Mouse (Mus musculus): Measurements from ENCODE around the gene Sh2d6. TPM values are rescaled to one million over a fixed set of nuclear protein-coding genes. Genes with fewer than 3 reads are reported as not detected.
A peak's percentile ranks its signal among the peaks of the same experiment; 100 is the strongest.
"Not testable (repeated sequence)": the region's sequence is repeated elsewhere in the genome, so short reads cannot be mapped to it uniquely, and the experiment has no call there.

Gene Sh2d6
- polyA plus RNA-seq, 1 experiment, result not detected

DNA sequence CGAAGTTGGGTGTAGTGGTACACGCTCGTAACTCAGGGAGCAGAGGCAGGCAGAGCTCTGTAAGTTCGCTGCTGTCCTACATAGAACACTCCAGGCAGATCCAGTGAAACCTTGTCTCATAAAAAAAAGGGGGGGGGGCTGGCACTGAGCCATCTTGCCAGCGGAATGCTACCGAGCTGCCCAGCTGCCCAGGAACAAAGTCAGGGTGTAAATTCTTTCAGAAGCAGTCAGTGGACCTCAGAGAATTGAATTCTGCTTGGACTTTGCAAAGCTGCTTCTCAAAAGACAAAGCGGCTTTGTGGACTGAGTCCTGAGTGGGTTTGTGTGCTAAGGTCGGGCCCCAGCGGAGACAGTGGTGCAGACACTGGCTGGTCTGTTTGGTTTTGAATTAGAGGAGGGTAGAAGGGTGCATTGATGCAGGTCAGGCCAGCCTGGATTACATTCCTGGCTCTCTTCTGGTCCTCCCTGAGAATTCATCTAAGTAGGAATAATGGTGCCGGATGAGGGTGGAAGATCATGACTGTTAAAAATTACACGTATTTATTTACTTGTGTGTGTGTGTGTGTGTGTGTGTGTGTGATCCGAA is 21.9 kb upstream of the Sh2d6 start:
- H3K9me3 ChIP-seq (replicated peaks; ENCODE audit: control insufficient read depth, insufficient read depth, low read length, poor library complexity, severe bottlenecking), result no peaks in the 10 kb centered on the region
- no peaks in the 10 kb centered on the region for H3K27me3 ChIP-seq (ENCODE audit: control insufficient read depth, insufficient read depth, low read length, poor library complexity, severe bottlenecking)
- peak overlapping the region; percentile 75; the same call in 1 of the 2 replicates for H3K9ac ChIP-seq (ENCODE audit: low read depth, poor library complexity, severe bottlenecking)
- peaks cover 1% of the 10 kb centered on the region for H3K4me1 ChIP-seq (ENCODE audit: control insufficient read depth, insufficient read depth, low read length)
- H3K4me3 ChIP-seq (ENCODE audit: low read depth, low read length), result no peak overlapping the region
- no peak for TF ChIP-seq CTCF (IDR thresholded peaks at IDR 0.05; ENCODE audit: low read depth, low read length)
- H3K27ac ChIP-seq (ENCODE audit: insufficient read depth, low read length), result no peak overlapping the region
- no peaks in the 10 kb centered on the region for H3K36me3 ChIP-seq (ENCODE audit: control insufficient read depth, insufficient read depth, low read length, poor library complexity, severe bottlenecking)

DNA sequence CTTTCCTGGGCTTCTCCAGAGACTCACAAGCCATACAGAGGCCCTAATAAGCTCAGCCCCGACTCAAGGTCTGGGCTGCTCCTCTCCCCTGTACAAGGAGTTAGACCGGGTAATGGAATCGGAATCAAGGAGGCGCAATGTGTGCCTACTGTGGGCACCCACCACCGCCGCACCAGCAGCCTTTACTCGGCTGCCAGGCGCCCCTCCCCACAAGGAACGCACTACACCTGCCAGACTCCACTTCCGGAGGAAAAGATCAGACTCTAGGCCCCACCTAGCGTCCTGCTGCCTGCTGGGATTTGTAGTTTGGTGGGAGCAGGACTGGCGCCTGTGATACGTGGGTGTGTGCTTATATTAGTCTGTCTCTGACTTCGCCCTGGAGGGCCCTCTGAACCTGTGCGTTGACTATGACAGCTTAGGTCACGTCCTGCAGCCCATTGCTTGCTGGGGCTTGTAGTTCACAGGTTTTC is 17.1 kb upstream of the Sh2d6 start:
- Histone ChIP-seq H3K27ac (ENCODE audit: insufficient read depth, low read length) (0 out of 2 replicates have a peak overlapping the region, but pooled peaks have one; percentile 7), H3K9ac (ENCODE audit: low read depth, poor library complexity, severe bottlenecking) (peak overlapping the region; percentile 45), H3K27me3 (ENCODE audit: control insufficient read depth, insufficient read depth, low read length, poor library complexity, severe bottlenecking) (no peaks in the 10 kb centered on the region), H3K4me3 (ENCODE audit: low read depth, low read length) (peak overlapping the region; percentile 69), H3K36me3 (ENCODE audit: control insufficient read depth, insufficient read depth, low read length, poor library complexity, severe bottlenecking) (no peaks in the 10 kb centered on the region), H3K4me1 (ENCODE audit: control insufficient read depth, insufficient read depth, low read length) (peaks cover 1% of the 10 kb centered on the region), H3K9me3 (replicated peaks; ENCODE audit: control insufficient read depth, insufficient read depth, low read length, poor library complexity, severe bottlenecking) (no peaks in the 10 kb centered on the region)
- TF ChIP-seq CTCF (IDR thresholded peaks at IDR 0.05; ENCODE audit: low read depth, low read length) (no peak), POLR2A (IDR thresholded peaks at IDR 0.05; ENCODE audit: insufficient read depth, low read length) (peak; percentile 66)

DNA sequence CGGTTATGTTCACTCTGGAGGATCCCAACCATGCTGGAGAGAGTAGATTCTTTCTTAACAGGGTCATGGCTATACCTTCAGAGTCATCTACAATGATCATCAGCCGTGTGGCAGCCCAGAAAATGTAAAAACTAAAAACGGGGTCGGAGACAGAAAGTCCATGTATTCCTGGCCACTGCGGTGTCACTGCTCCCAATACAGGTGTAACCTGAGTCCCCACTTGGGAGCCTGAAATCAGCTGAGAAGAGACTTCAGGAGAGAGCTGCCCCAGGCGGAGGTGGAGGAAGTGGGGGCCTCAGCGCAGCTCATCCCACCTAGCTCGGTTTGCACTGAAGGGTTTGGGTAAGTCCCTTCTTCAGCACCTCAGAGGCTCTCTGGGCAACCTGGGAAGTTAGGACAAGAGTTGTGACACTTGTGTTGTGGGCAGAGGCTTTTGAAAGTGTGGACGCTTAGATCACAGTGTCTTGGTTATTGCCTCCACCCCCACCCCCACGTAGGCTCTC is 16.5 kb upstream of the Sh2d6 start:
- Histone ChIP-seq H3K9ac (ENCODE audit: low read depth, poor library complexity, severe bottlenecking) (peak overlapping the region; percentile 45), H3K27me3 (ENCODE audit: control insufficient read depth, insufficient read depth, low read length, poor library complexity, severe bottlenecking) (no peaks in the 10 kb centered on the region), H3K9me3 (replicated peaks; ENCODE audit: control insufficient read depth, insufficient read depth, low read length, poor library complexity, severe bottlenecking) (no peaks in the 10 kb centered on the region), H3K27ac (ENCODE audit: insufficient read depth, low read length) (peak overlapping the region; percentile 7), H3K4me1 (ENCODE audit: control insufficient read depth, insufficient read depth, low read length) (no peaks in the 10 kb centered on the region), H3K4me3 (ENCODE audit: low read depth, low read length) (peak overlapping the region; percentile 69), H3K36me3 (ENCODE audit: control insufficient read depth, insufficient read depth, low read length, poor library complexity, severe bottlenecking) (no peaks in the 10 kb centered on the region)
- TF ChIP-seq EP300 (IDR thresholded peaks at IDR 0.05; ENCODE audit: insufficient read depth, low read depth, low read length) (no peak), CTCF (IDR thresholded peaks at IDR 0.05; ENCODE audit: low read depth, low read length) (no peak), POLR2A (IDR thresholded peaks at IDR 0.05; ENCODE audit: insufficient read depth, low read length) (no peak)

DNA sequence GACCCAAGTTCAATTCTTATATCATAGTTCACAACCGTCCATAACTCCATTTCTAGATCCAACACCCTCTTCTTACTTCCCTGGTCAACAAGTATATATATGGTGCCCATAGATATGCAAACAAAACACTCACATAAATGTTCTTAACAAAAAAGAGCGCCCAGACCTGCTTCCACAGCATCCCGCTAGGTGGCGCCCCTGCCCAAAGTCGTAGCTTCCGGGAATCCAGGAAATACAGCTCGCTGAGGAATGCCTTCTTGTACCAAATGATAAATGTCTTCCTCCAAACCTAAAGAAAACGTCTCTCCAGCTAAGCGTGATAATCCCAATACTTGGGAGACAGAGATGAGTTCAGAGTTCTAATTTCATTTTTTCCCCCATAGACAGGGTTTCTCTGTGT is 13.7 kb upstream of the Sh2d6 start:
- no peaks in the 10 kb centered on the region for H3K27me3 ChIP-seq (ENCODE audit: control insufficient read depth, insufficient read depth, low read length, poor library complexity, severe bottlenecking)
- H3K36me3 ChIP-seq (ENCODE audit: control insufficient read depth, insufficient read depth, low read length, poor library complexity, severe bottlenecking), result no peaks in the 10 kb centered on the region
- H3K4me3 ChIP-seq (ENCODE audit: low read depth, low read length), result peak overlapping the region; percentile 34; the same call in 1 of the 2 replicates
- peak overlapping the region; percentile 56; the same call in 1 of the 2 replicates for H3K9ac ChIP-seq (ENCODE audit: low read depth, poor library complexity, severe bottlenecking)
- H3K9me3 ChIP-seq (replicated peaks; ENCODE audit: control insufficient read depth, insufficient read depth, low read length, poor library complexity, severe bottlenecking), result no peaks in the 10 kb centered on the region
- TF ChIP-seq POLR2A (IDR thresholded peaks at IDR 0.05; ENCODE audit: insufficient read depth, low read length) (no peak), CTCF (IDR thresholded peaks at IDR 0.05; ENCODE audit: low read depth, low read length) (peak; percentile 88)
- H3K27ac ChIP-seq (ENCODE audit: insufficient read depth, low read length), result peak overlapping the region; percentile 40
- no peaks in the 10 kb centered on the region for H3K4me1 ChIP-seq (ENCODE audit: control insufficient read depth, insufficient read depth, low read length)

DNA sequence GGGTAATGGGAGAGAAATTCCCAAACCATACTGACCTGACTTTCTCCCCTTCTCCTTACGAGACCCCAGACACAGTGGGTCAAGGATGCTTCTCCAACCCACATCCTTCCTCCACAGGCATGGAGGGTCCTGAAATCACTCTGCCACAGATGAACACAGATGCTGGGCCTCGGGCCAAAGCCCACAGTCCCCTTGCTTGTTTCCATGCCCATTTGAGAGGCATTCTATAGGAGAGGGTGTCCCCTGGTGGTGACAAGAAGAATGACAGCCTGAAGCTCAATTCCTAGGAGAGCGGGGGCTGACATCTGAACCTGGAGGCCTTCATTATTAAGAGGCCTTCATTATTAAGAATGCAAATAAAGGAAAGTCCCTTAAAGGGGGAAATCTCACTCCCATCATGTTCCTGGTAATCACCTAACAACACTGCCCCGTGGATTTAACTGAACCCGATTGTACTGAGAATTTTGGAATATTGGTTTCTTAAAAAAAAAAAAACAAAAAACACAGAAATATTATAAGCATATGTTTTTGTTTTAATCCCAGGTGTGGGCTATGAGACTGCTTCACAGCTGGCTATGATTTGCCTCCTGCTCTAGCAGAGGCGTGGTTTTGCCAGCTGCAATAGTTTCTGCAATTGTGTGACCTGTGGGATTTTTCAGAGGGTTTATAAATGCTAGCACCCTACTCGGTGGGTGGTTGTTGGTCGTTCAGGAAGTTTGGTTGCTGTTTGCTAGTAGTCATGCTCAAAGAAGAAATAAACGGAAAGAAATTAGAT is 12.7 kb upstream of the Sh2d6 start:
- TF ChIP-seq EP300 (IDR thresholded peaks at IDR 0.05; ENCODE audit: insufficient read depth, low read depth, low read length) (no peak), CTCF (IDR thresholded peaks at IDR 0.05; ENCODE audit: low read depth, low read length) (peak; percentile 77)
- H3K9ac ChIP-seq (ENCODE audit: low read depth, poor library complexity, severe bottlenecking), result no peak overlapping the region
- no peak overlapping the region for H3K27ac ChIP-seq (ENCODE audit: insufficient read depth, low read length)

DNA sequence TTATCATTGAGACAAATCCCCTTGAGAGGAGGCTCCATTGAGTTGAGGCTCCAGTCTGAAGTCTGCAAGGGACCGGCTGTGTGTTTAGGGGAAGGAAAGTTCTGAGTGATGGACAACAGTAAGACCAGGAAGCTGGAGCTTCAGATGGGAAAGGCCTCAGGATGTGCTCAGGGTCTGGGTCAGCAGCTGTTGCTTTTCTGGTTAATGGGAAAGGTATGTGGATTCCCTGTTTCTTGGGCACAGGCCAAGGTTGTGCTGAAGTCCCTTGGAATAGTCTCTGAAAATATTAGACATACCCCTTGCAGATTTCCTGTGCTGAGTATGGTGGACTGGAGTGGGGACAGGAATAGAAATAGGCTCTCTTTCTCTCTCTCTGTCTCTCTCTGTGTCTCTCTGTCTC is 12.0 kb upstream of the Sh2d6 start:
- not testable (repeated sequence) for H3K9me3 ChIP-seq (replicated peaks; ENCODE audit: control insufficient read depth, insufficient read depth, low read length, poor library complexity, severe bottlenecking); H3K4me3 ChIP-seq (ENCODE audit: low read depth, low read length); H3K27ac ChIP-seq (ENCODE audit: insufficient read depth, low read length)

More for the DNA sequence above, 12.7 kb upstream of the Sh2d6 start:
- Histone ChIP-seq H3K27me3 (ENCODE audit: control insufficient read depth, insufficient read depth, low read length, poor library complexity, severe bottlenecking) (no peaks in the 10 kb centered on the region), H3K36me3 (ENCODE audit: control insufficient read depth, insufficient read depth, low read length, poor library complexity, severe bottlenecking) (no peaks in the 10 kb centered on the region), H3K4me3 (ENCODE audit: low read depth, low read length) (no peak overlapping the region), H3K9me3 (replicated peaks; ENCODE audit: control insufficient read depth, insufficient read depth, low read length, poor library complexity, severe bottlenecking) (no peaks in the 10 kb centered on the region), H3K4me1 (ENCODE audit: control insufficient read depth, insufficient read depth, low read length) (no peaks in the 10 kb centered on the region)

More for the DNA sequence above, 12.0 kb upstream of the Sh2d6 start:
- H3K36me3 ChIP-seq (ENCODE audit: control insufficient read depth, insufficient read depth, low read length, poor library complexity, severe bottlenecking); H3K9ac ChIP-seq (ENCODE audit: low read depth, poor library complexity, severe bottlenecking); H3K4me1 ChIP-seq (ENCODE audit: control insufficient read depth, insufficient read depth, low read length); H3K27me3 ChIP-seq (ENCODE audit: control insufficient read depth, insufficient read depth, low read length, poor library complexity, severe bottlenecking): not testable (repeated sequence)
